Mouse (Mus musculus) lung, embryonic 16.5 days (tissue): ENCODE data around the gene Cfc1. TPM values are rescaled to one million over a fixed set of nuclear protein-coding genes. Genes with fewer than 3 reads are reported as not detected.

Experiments
- polyA plus RNA-seq: library from polyadenylated mRNA; unstranded; fragments of >200 nt; fragmentation: Nextera tagmentation; extraction: Ambion mirVana; gene quantifications from 2 replicates; pipeline ENCODE4 v1.2.1, GENCODE M21; 2015

Cfc1 gene
- polyA plus RNA-seq, 1 experiment from 2014 or later: not detected

Other genes with a start within 250 kb of the Cfc1 start
- 50.8 and 54.6 TPM in 2 replicates for gene Ccdc115, start 96.0 kb upstream of the Cfc1 start, polyA plus RNA-seq
- gene Imp4, start 95.8 kb upstream of the Cfc1 start, polyA plus RNA-seq: 73.8 and 79.4 TPM in 2 replicates
- gene Ptpn18, start 75.9 kb upstream of the Cfc1 start, polyA plus RNA-seq: 43.2 and 44.0 TPM in 2 replicates
- gene Prss39, start 37.2 kb upstream of the Cfc1 start, polyA plus RNA-seq: not detected in 2 replicates
- not detected in 2 replicates for gene Prss40, start 25.3 kb downstream of the Cfc1 start, polyA plus RNA-seq
- gene Amer3, start 44.0 kb downstream of the Cfc1 start, polyA plus RNA-seq: 0.05 and 0.16 TPM in 2 replicates